Mouse (Mus musculus) myocyte (in vitro differentiated cells): ENCODE measurements around the gene Hist1h1a. TPM values are rescaled to one million over a fixed set of nuclear protein-coding genes. Genes with fewer than 3 reads are reported as not detected.

Experiments
- H3K27me3 ChIP-seq: one replicate; pipeline ENCODE4 v1.6.1; 2011; ENCODE audit not compliant: control insufficient read depth, insufficient read depth, insufficient read length
- H3K36me3 ChIP-seq: one replicate; pipeline ENCODE4 v1.6.1; 2011; ENCODE audit not compliant: control insufficient read depth, insufficient read depth
- H3K4me2 ChIP-seq: one replicate; pipeline ENCODE4 v1.6.1; 2011; ENCODE audit warnings: low read depth, control low read depth
- H3K4me3 ChIP-seq: one replicate; pipeline ENCODE4 v1.5.1; 2011; ENCODE audit warnings: mild to moderate bottlenecking, control low read depth, moderate library complexity
- H3K79me2 ChIP-seq: one replicate; pipeline ENCODE4 v1.6.1; 2011; ENCODE audit not compliant: control insufficient read depth, insufficient read depth
- H3ac ChIP-seq: one replicate; pipeline ENCODE4 v1.6.1; 2011; ENCODE audit not compliant: control insufficient read depth, insufficient read length
- CEBPB ChIP-seq: IDR thresholded peaks from 2 replicates; pipeline ENCODE4 v1.6.1; 2011; ENCODE audit warnings: mild to moderate bottlenecking, moderate library complexity; ENCODE audit not compliant: poor library complexity, insufficient read depth, severe bottlenecking
- E2F4 ChIP-seq: IDR thresholded peaks from one replicate; pipeline ENCODE4 v1.6.1; 2011; ENCODE audit warnings: mild to moderate bottlenecking, control low read depth, moderate library complexity; ENCODE audit not compliant: insufficient read depth
- MAX ChIP-seq: IDR thresholded peaks from one replicate; pipeline ENCODE4 v1.6.1; 2011; ENCODE audit warnings: low read depth, mild to moderate bottlenecking, control low read depth
- MYOD1 ChIP-seq, 3 experiments: IDR thresholded peaks; one replicate each; pipeline ENCODE4 v1.6.1; 2011; ENCODE audit warnings: control low read depth in 2 of 3, low read depth in 2 of 3, mild to moderate bottlenecking in 2 of 3, moderate library complexity in 1 of 3; ENCODE audit not compliant: insufficient read length in 2 of 3, control insufficient read depth in 1 of 3
- MYOG ChIP-seq, 3 experiments: IDR thresholded peaks; one replicate each; pipeline ENCODE4 v1.6.1; 2011; ENCODE audit warnings: control low read depth in 2 of 3, low read depth in 2 of 3, mild to moderate bottlenecking in 2 of 3; ENCODE audit not compliant: insufficient read length in 2 of 3, control insufficient read depth in 1 of 3, insufficient read depth in 1 of 3
- POLR2A ChIP-seq: IDR thresholded peaks from one replicate; pipeline ENCODE4 v1.6.1; 2011; ENCODE audit warnings: low read depth, mild to moderate bottlenecking, control low read depth, moderate library complexity; ENCODE audit not compliant: insufficient read length
- POLR2AphosphoS2 ChIP-seq: IDR thresholded peaks from one replicate; pipeline ENCODE4 v1.6.1; 2011; ENCODE audit warnings: low read depth, control low read depth; ENCODE audit not compliant: insufficient read length
- REST ChIP-seq: IDR thresholded peaks from one replicate; pipeline ENCODE4 v1.6.1; 2011; ENCODE audit warnings: mild to moderate bottlenecking, control low read depth, moderate library complexity; ENCODE audit not compliant: insufficient read depth, insufficient read length
- SRF ChIP-seq: IDR thresholded peaks from one replicate; pipeline ENCODE4 v1.6.1; 2011; ENCODE audit warnings: low read depth; ENCODE audit not compliant: control insufficient read depth, insufficient read length
- TCF12 ChIP-seq: IDR thresholded peaks from one replicate; pipeline ENCODE4 v1.6.1; 2011; ENCODE audit warnings: mild to moderate bottlenecking, control low read depth; ENCODE audit not compliant: poor library complexity, insufficient read depth, severe bottlenecking
- TCF3 ChIP-seq: IDR thresholded peaks from one replicate; pipeline ENCODE4 v1.6.1; 2011; ENCODE audit warnings: low read depth, control low read depth; ENCODE audit not compliant: insufficient read length
- USF1 ChIP-seq: IDR thresholded peaks from one replicate; pipeline ENCODE4 v1.6.1; 2011; ENCODE audit warnings: low read depth, mild to moderate bottlenecking, control low read depth, moderate library complexity
- polyA plus RNA-seq: library from polyadenylated mRNA; unstranded; fragments of >200 nt; fragmentation: generic; extraction: Trizol; gene quantifications from one replicate; pipeline ENCODE4 v1.2.1, GENCODE M21; 2012; ENCODE audit warnings: missing spikeins

Hist1h1a gene
- polyA plus RNA-seq, 1 experiment = 0.98 TPM

GRCm38 (mm10) chr13:23752742-23753172, 10.7 kb upstream of the Hist1h1a start:
- H3K79me2 ChIP-seq = no peaks in the 10 kb centered on the region
- no peaks in the 10 kb centered on the region for H3K27me3 ChIP-seq
- H3K4me3 ChIP-seq = peak overlapping the region; percentile 15
- H3K4me2 ChIP-seq = peak overlapping the region; percentile 70
- H3ac ChIP-seq = no peak overlapping the region
- no peak for TF ChIP-seq TCF12
- TF ChIP-seq USF1 = no peak
- TF ChIP-seq POLR2A = peak; percentile 14
- no peaks in the 10 kb centered on the region for H3K36me3 ChIP-seq

- H3K79me2 ChIP-seq = no peaks in the 10 kb centered on the region
- H3K36me3 ChIP-seq = no peaks in the 10 kb centered on the region
- peak overlapping the region; percentile 15 for H3K4me3 ChIP-seq
- no peaks in the 10 kb centered on the region for H3K27me3 ChIP-seq
- no peak overlapping the region for H3ac ChIP-seq
- H3K4me2 ChIP-seq = peak overlapping the region; percentile 70
- TF ChIP-seq USF1 (no peak), REST (no peak), SRF (no peak), MYOG (IDR thresholded peaks at IDR 0.05; ENCODE audit: control insufficient read depth in 1 of 3, insufficient read depth in 1 of 3, insufficient read length in 2 of 3, low read depth in 2 of 3) (no peak), TCF3 (no peak), MYOD1 (IDR thresholded peaks at IDR 0.05; ENCODE audit: control insufficient read depth in 1 of 3, insufficient read length in 2 of 3, low read depth in 2 of 3) (no peak), POLR2A (no peak), E2F4 (no peak), CEBPB (no peak), POLR2AphosphoS2 (no peak), MAX (no peak), TCF12 (no peak)
Observed at GRCm38 (mm10) chr13:23753314-23754078, 10.0 kb upstream of the Hist1h1a start.

- no peak for TF ChIP-seq TCF3
- TF ChIP-seq MYOD1 (IDR thresholded peaks at IDR 0.05; ENCODE audit: control insufficient read depth in 1 of 3, insufficient read length in 2 of 3, low read depth in 2 of 3) = no peak
- no peak for TF ChIP-seq CEBPB
- TF ChIP-seq SRF = no peak
- TF ChIP-seq POLR2A = no peak
- TF ChIP-seq MYOG (IDR thresholded peaks at IDR 0.05; ENCODE audit: control insufficient read depth in 1 of 3, insufficient read depth in 1 of 3, insufficient read length in 2 of 3, low read depth in 2 of 3) = no peak
- no peak for TF ChIP-seq TCF12
- TF ChIP-seq E2F4 = no peak
- TF ChIP-seq REST = no peak
- no peak for TF ChIP-seq MAX
- no peak for TF ChIP-seq POLR2AphosphoS2
- TF ChIP-seq USF1 = no peak
- no peak overlapping the region for H3ac ChIP-seq
- H3K79me2 ChIP-seq = no peaks in the 10 kb centered on the region
- H3K36me3 ChIP-seq = no peaks in the 10 kb centered on the region
- H3K4me2 ChIP-seq = no peak overlapping the region
- no peak overlapping the region for H3K4me3 ChIP-seq
- H3K27me3 ChIP-seq = no peaks in the 10 kb centered on the region
Observed at GRCm38 (mm10) chr13:23755000-23755399, 8.5 kb upstream of the Hist1h1a start.

- H3K4me2 ChIP-seq = peak within 1 kb of the TSS; percentile 75
- no peaks in the 10 kb centered on the region for H3K79me2 ChIP-seq
- H3ac ChIP-seq = no peak within 1 kb of the TSS
- H3K36me3 ChIP-seq = no peaks in the 10 kb centered on the region
- TF ChIP-seq MYOD1 (IDR thresholded peaks at IDR 0.05; ENCODE audit: control insufficient read depth in 1 of 3, insufficient read length in 2 of 3, low read depth in 2 of 3) (no peak), POLR2A (peak; percentile 85), USF1 (no peak), REST (no peak), E2F4 (no peak), CEBPB (no peak), TCF12 (no peak), POLR2AphosphoS2 (peak; percentile 95), MYOG (IDR thresholded peaks at IDR 0.05; ENCODE audit: control insufficient read depth in 1 of 3, insufficient read depth in 1 of 3, insufficient read length in 2 of 3, low read depth in 2 of 3) (no peak), MAX (no peak), SRF (no peak), TCF3 (no peak)
- no peaks in the 10 kb centered on the region for H3K27me3 ChIP-seq
- H3K4me3 ChIP-seq = no peak within 1 kb of the TSS
Observed at GRCm38 (mm10) chr13:23756790-23757189, 6.7 kb upstream of the Hist1h1a start, which contains the start of gene Hist1h4b. Gene Hist1h4b (plus strand): TSS chr13:23757013.
